Mouse (Mus musculus) hematopoietic multipotent progenitor cell, adult 10-12 weeks (in vitro differentiated cells): ENCODE measurements around the gene Bbs12. TPM values are rescaled to one million over a fixed set of nuclear protein-coding genes. Genes with fewer than 3 reads are reported as not detected.

Experiments used
- polyA plus RNA-seq: library from polyadenylated mRNA; stranded (reverse); fragments of >175 nt; gene quantifications from 2 replicates; pipeline ENCODE4 v1.2.3, GENCODE M21; 2012; ENCODE audit warnings: low replicate concordance

Bbs12 gene
- 0.05 and 0.28 TPM in 2 replicates for polyA plus RNA-seq

DNA sequence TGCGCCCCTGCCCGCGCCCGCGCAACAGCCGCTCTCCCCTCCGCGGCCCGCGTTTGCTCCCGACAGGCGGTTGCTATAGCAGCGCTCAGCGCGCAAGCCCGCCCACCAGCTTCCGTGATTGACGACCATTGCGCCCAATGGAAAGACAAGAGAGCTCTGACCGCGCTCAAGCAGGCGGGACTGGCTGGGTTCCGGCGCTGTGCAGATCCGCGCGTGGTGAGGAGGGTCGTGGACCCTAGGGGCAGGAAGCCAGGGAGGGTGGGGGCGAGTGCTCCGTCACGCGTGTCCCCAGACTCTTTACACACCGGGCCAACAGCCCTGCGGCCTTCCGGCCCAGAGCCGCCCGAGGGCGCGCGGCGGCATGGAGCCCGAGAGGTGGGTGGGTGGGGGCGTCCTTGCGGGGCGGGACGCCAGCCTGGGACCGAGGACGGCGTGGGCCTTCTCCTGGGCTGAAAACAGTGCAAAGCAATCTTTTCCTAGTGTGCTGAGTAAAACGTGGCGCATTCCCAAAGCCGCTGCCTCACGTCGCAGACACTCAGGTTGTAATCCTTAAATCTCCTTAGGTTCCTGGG, at the start of gene Bbs12, which contains the start of gene Cetn4:
Bbs12 (plus strand) TSS at position 185 of the 572 bp plus-strand sequence.
Cetn4 (minus strand) TSS at position 339 of the 572 bp plus-strand sequence.

DNA sequence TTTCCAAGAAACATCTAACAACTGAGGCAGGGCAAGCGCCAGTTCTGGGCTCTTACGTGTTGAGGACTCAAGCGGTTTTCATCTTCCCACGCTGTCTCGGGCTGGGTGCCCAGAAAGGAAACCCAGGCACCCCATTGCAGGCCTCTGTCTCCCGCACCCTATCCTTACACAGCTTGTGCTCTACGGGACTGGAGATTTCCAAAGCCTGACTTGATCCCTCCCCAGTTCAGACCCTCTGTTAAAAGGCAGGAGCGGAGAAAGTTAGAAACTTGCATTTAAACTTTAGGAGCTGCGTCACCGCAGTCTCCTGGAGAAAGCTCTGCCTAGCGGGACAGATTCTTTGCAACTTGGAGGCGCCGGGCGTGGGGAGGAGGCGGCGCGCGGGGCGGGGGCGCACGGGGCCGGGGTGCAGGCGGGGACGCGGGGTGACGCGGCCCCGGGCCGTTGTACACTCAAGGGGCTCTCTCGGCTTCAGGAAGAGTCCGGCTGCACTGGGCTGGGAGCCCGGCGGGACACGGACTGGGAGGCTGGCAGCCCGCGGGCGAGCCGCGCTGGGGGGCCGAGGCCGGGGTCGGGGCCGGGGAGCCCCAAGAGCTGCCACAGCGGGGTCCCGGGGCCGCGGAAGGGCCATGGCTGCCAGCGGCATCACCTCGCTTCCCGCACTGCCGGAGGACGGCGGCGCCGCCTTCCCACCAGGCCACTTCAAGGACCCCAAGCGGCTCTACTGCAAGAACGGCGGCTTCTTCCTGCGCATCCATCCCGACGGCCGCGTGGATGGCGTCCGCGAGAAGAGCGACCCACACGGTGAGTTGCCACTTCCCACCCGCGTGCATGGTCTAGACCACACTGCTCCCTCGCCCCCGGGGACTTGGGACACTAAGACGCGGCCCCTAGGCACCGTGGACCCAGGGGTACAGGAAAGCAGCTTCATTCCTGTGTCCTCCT, 36.1 kb downstream of the Bbs12 start, which contains the start of gene Fgf2:
Fgf2 (plus strand) TSS at position 126 of the 945 bp plus-strand sequence.

Other genes with a start within 250 kb of the Bbs12 start
- not detected in 2 replicates for gene Adad1, start 249.0 kb upstream of the Bbs12 start, polyA plus RNA-seq
- 0.48 TPM in 1 of 2 replicates, not detected in the other for gene Il2, start 186.6 kb upstream of the Bbs12 start, polyA plus RNA-seq
- not detected in 2 replicates for gene Il21, start 79.9 kb upstream of the Bbs12 start, polyA plus RNA-seq
- 0.43 and 1.6 TPM in 2 replicates for gene Cetn4, start 154 bp downstream of the Bbs12 start, polyA plus RNA-seq
- 0.02 and 0.12 TPM in 2 replicates for gene Fgf2, start 35.8 kb downstream of the Bbs12 start, polyA plus RNA-seq
- 8.8 and 10.2 TPM in 2 replicates for gene Spata5, start 107.3 kb downstream of the Bbs12 start, polyA plus RNA-seq
- 17.9 and 19.9 TPM in 2 replicates for gene Nudt6, start 107.7 kb downstream of the Bbs12 start, polyA plus RNA-seq